Mouse (Mus musculus): ENCODE data around the gene Ptpn11. TPM values are rescaled to one million over a fixed set of nuclear protein-coding genes. Genes with fewer than 3 reads are reported as not detected.
"Not testable (repeated sequence)": the region's sequence is repeated elsewhere in the genome, so short reads cannot be mapped to it uniquely, and the experiment has no call there.

Ptpn11 gene
- 90.6 and 103 TPM in 2 replicates for polyA plus RNA-seq (2011; ENCODE audit: insufficient read length, low read depth, missing spikeins)

DNA sequence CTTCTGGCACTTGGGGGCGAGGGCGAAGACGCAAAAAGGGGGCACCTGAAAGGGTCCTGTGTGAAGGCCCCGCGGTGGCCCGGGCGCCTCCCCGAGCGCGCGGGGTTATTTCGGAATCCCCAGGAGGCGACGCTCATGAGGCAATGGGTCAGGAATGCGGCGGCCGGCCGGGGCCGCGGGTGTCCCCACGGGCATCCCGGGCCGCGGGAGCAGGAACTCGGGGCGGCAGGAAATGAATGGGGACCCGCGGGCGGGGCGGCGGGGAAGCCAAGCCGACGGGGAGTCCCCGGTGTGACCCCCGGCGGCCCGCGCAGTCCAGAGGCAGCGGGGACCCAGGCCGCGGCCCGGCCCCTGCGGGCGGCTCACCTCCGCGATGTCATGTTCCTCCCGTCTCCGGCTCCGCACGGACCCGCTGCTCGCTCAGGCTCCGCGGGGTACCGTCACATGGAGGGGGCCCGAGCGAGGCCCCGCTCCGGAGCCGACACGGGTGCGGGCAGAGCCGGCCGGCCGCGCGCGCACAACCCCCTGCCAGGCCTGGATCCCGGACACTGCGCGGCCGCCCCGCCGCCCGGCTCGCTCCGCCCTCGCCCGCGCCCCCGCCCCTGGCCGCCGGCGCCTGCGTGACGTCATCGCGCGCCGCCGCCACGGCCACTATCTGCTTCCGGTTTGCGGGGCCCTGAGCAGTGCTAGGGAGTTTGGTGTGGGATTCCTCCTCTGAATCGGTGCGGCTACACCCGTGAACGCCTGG is at the start of gene Ptpn11:
Ptpn11 (minus strand) TSS at position 562 of the 748 bp plus-strand sequence.
- H3K27ac ChIP-seq (ENCODE audit: insufficient read depth, low read length): peak within 1 kb of the TSS; percentile 72
- peak within 1 kb of the TSS; percentile 95 for H3K4me3 ChIP-seq (ENCODE audit: insufficient read depth, low read length)
- TF ChIP-seq CTCF (IDR thresholded peaks at IDR 0.05; ENCODE audit: borderline replicate concordance, insufficient read depth, low read length) (no peak), POLR2A (IDR thresholded peaks at IDR 0.05; ENCODE audit: low read depth, low read length) (peak; percentile 96)
- H3K4me1 ChIP-seq (ENCODE audit: control insufficient read depth, insufficient read depth, low read length): no peaks in the 10 kb centered on the region

DNA sequence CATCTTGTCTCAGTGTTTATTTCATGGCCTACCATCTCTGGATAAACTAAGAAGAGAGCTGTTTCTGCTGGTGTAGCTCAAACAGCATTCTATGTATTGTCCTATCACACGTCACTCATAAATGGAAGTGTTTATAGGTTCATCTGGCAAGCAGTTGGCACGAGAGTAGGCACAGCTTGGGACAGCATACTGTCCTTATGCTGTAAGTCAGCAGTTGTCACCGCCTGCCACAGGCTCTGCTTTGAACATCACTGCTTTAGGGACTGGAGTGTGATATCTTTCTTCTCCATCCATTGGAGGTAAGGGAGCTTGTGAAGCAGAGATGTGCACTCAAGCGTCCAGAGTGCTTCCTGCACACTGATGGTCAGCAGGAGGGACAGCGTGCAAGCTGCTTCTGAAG is 48.6 kb upstream of the Ptpn11 start:
- no peak overlapping the region for H3K27ac ChIP-seq (ENCODE audit: insufficient read depth, low read length)
- no peak overlapping the region for H3K4me3 ChIP-seq (ENCODE audit: insufficient read depth, low read length)
- no peaks in the 10 kb centered on the region for H3K4me1 ChIP-seq (ENCODE audit: control insufficient read depth, insufficient read depth, low read length)
- TF ChIP-seq CTCF (IDR thresholded peaks at IDR 0.05; ENCODE audit: borderline replicate concordance, insufficient read depth, low read length): no peak
- TF ChIP-seq POLR2A (IDR thresholded peaks at IDR 0.05; ENCODE audit: low read depth, low read length): no peak

DNA sequence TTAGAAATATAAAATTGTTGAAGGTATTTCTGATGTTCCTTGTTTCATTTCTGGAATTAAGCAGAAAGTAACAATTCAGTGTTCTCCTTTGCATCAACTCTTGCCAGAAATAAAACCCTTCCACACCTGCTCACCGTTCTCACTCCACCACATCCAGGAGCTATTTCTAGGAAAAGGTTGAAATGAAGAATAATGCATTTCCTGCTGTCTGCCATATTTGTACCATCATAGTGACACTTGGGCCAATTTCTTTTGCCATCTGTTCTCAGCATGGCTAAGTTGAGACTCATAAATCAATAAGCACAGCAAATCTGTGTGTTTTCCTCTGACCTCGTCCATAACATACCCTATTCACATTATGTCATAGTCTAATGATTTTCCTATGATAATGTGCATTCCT is 47.0 kb upstream of the Ptpn11 start:
- H3K27ac ChIP-seq (ENCODE audit: insufficient read depth, low read length): no peak overlapping the region
- no peak for TF ChIP-seq CTCF (IDR thresholded peaks at IDR 0.05; ENCODE audit: borderline replicate concordance, insufficient read depth, low read length)
- no peak for TF ChIP-seq POLR2A (IDR thresholded peaks at IDR 0.05; ENCODE audit: low read depth, low read length)
- H3K4me1 ChIP-seq (ENCODE audit: control insufficient read depth, insufficient read depth, low read length): no peaks in the 10 kb centered on the region
- no peak overlapping the region for H3K4me3 ChIP-seq (ENCODE audit: insufficient read depth, low read length)

DNA sequence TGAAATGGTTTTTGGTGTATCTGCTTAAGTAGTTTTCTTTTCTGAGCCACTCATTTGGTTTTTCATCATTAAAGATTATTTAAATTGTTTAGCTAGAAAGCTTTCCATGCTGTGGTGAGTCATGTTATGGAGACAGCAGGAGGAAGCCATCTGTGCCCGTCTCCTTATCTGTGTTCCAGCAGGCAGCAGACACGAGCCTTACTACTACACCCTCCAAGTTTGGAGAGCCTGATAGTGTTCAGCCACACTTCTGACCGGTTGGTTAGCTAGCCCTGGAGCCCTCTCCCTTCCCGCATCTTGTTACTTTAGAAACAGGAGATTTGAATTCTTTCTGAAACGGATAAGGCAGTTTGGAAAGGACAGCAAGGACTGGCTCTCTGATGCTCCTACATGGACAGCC is 45.0 kb upstream of the Ptpn11 start:
- no peak for TF ChIP-seq CTCF (IDR thresholded peaks at IDR 0.05; ENCODE audit: borderline replicate concordance, insufficient read depth, low read length)
- TF ChIP-seq POLR2A (IDR thresholded peaks at IDR 0.05; ENCODE audit: low read depth, low read length): no peak
- H3K4me3 ChIP-seq (ENCODE audit: insufficient read depth, low read length): no peak overlapping the region
- H3K4me1 ChIP-seq (ENCODE audit: control insufficient read depth, insufficient read depth, low read length): no peaks in the 10 kb centered on the region
- H3K27ac ChIP-seq (ENCODE audit: insufficient read depth, low read length): no peak overlapping the region

DNA sequence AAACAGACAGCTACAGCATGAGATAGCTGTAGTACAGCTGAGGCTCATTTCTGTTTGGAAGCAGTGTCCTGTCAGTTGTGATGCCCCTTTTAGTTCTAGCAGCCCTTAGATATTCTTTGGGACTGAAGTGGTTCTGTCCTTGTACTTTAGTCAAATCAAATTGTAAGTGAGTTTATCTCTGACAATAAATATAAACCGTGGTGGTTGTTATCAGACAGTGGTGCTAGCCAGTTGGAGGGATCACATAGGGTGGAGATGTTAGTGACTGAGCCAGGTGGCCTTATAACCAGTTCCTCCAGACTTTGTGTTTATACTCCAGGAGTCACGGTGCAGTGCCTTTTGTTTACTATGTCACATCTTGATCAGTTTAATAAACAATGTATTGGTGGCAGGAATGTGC is 42.5 kb upstream of the Ptpn11 start:
- no peak for TF ChIP-seq CTCF (IDR thresholded peaks at IDR 0.05; ENCODE audit: borderline replicate concordance, insufficient read depth, low read length)
- no peak overlapping the region for H3K27ac ChIP-seq (ENCODE audit: insufficient read depth, low read length)
- no peak overlapping the region for H3K4me3 ChIP-seq (ENCODE audit: insufficient read depth, low read length)
- H3K4me1 ChIP-seq (ENCODE audit: control insufficient read depth, insufficient read depth, low read length): no peaks in the 10 kb centered on the region

DNA sequence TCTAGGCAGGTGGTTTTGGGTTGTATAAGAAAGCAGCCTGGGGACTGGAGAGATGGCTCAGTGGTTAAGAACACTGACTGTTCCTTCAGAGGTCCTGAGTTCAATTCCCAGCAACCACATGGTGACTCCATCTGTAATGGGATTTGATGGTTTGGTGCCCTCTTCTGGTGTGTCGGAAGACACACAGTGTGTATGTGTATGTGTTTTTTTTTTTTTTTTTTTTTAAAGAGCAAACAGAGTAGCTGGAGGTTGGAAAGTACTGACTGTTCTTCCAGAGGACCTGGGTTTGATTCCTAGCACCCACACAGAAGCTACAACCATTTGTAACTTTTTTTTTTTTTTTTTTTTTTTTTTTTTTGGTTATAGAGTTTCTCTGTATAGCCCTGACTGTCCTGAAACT is 41.6 kb upstream of the Ptpn11 start:
- TF ChIP-seq CTCF (IDR thresholded peaks at IDR 0.05; ENCODE audit: borderline replicate concordance, insufficient read depth, low read length) (no peak), POLR2A (IDR thresholded peaks at IDR 0.05; ENCODE audit: low read depth, low read length) (no peak)
- H3K4me3 ChIP-seq (ENCODE audit: insufficient read depth, low read length): no peak overlapping the region
- no peak overlapping the region for H3K27ac ChIP-seq (ENCODE audit: insufficient read depth, low read length)
- no peaks in the 10 kb centered on the region for H3K4me1 ChIP-seq (ENCODE audit: control insufficient read depth, insufficient read depth, low read length)

DNA sequence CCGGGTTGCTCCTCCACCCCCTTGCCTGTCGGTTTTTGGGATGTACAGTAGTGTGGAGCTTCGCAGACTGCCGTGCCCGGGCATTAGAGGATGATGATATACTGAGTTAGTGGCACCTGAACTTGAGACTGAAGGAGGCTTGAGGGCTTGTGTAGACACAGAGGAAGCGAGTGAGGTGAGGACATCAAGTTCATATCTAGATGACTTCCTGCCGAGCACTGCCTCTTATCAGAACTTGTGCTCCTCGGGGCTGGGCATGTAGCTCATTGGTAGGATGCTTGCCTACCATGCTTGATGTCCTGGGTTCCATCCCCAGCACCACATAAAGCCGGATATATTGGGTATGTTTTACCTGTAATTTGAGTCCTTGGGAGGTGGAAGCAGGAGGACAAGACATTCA is 39.6 kb upstream of the Ptpn11 start:
- H3K4me1 ChIP-seq (ENCODE audit: control insufficient read depth, insufficient read depth, low read length): no peaks in the 10 kb centered on the region
- H3K4me3 ChIP-seq (ENCODE audit: insufficient read depth, low read length): no peak overlapping the region
- no peak overlapping the region for H3K27ac ChIP-seq (ENCODE audit: insufficient read depth, low read length)
- TF ChIP-seq POLR2A (IDR thresholded peaks at IDR 0.05; ENCODE audit: low read depth, low read length) (no peak), CTCF (IDR thresholded peaks at IDR 0.05; ENCODE audit: borderline replicate concordance, insufficient read depth, low read length) (no peak)

DNA sequence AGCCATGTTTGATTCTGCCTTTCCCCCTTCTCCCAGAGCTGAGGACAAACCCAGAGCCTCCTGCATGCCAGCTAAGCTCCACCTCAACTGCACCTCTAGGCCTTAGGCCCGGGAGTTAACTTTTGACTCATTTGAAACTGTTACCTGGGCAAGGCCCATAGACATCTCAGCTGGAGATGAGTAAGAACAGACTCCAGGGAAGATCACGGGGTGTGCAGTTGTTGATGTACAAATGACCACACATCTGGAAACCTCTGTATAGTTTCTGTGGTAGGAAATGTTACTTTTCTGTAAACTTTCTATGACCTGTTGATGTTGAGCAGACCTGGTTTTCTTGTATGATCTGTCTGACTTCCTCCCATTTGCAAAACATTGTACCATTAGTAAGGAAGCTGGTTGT is 38.0 kb upstream of the Ptpn11 start:
- H3K4me1 ChIP-seq (ENCODE audit: control insufficient read depth, insufficient read depth, low read length): no peaks in the 10 kb centered on the region
- no peak for TF ChIP-seq CTCF (IDR thresholded peaks at IDR 0.05; ENCODE audit: borderline replicate concordance, insufficient read depth, low read length)
- no peak for TF ChIP-seq POLR2A (IDR thresholded peaks at IDR 0.05; ENCODE audit: low read depth, low read length)

DNA sequence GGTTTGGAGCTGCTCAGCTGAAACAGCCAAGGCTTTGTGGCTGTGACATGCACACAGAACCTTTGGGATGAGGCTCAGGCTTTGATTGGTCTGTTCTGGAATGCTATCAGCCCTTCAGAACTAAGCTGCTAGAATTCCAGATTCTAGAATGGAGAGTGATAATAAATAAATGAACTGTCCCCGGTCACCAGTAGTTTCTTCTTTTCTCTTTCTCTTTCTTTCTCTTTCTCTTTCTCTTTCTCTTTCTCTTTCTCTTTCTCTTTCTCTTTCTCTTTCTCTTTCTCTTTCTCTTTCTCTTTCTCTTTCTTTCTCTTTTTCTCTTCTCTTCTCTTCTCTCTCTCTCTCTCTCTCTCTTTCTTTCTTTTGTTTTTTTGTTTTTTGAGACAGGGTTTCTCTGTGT is 36.1 kb upstream of the Ptpn11 start:
- not testable (repeated sequence) for H3K4me3 ChIP-seq (ENCODE audit: insufficient read depth, low read length); H3K27ac ChIP-seq (ENCODE audit: insufficient read depth, low read length)

More for the DNA sequence above, 38.0 kb upstream of the Ptpn11 start:
- no peak overlapping the region for H3K27ac ChIP-seq (ENCODE audit: insufficient read depth, low read length)
- H3K4me3 ChIP-seq (ENCODE audit: insufficient read depth, low read length): no peak overlapping the region

DNA sequence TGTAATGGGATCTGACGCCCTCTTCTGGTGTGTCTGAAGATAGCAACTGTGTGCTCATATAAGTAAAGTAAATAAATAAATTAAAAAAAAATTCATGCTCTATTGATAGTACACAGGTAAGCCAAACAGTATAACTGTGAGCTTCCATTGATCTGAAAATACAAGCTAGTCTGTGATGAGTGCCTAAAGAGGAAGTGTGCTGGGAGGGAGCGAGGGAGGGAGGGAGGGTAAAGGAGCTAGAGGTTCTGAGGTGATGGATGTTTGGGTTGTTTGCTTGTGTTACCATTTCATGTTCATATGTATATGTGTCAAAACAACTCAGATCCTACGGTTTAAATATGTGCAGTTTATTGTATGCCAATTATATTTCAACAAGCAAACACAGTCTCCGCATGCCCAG is 35.6 kb upstream of the Ptpn11 start:
- Histone ChIP-seq H3K27ac (ENCODE audit: insufficient read depth, low read length) (no peak overlapping the region), H3K4me1 (ENCODE audit: control insufficient read depth, insufficient read depth, low read length) (no peaks in the 10 kb centered on the region), H3K4me3 (ENCODE audit: insufficient read depth, low read length) (no peak overlapping the region)
- no peak for TF ChIP-seq POLR2A (IDR thresholded peaks at IDR 0.05; ENCODE audit: low read depth, low read length)
- TF ChIP-seq CTCF (IDR thresholded peaks at IDR 0.05; ENCODE audit: borderline replicate concordance, insufficient read depth, low read length): no peak

More for the DNA sequence above, 36.1 kb upstream of the Ptpn11 start:
- H3K4me1 ChIP-seq (ENCODE audit: control insufficient read depth, insufficient read depth, low read length): not testable (repeated sequence)

Data from embryonic fibroblast, embryonic 13.5 days (primary cell).